Mouse (Mus musculus): Measurements from ENCODE around the gene Sbno1.

DNA sequence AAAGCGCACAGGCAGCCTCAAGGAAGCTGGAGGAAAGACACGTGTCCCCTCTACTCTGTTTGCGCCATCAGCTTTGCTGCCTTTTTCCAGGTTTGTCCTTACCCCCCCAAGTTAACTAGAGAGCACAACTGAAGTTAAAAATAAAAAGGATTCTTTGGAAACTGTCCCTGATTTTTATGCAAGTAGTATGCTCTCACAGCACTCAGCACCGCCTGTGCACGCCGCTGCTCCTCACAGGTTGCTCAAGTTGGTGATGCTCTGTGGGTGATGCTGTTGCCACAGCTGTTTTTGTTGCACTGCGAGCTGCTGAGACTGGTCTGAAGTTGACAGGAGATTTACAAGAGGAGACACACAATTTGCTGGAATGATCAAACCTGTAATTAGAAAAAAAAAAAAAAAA lies 51.5 kb downstream of the Sbno1 start:
- TF ChIP-seq SRF (IDR thresholded peaks at IDR 0.05; ENCODE audit: control insufficient read depth, insufficient read length, low read depth) (no peak), TCF3 (IDR thresholded peaks at IDR 0.05; ENCODE audit: insufficient read length, low read depth) (no peak), MYOG (IDR thresholded peaks at IDR 0.05; ENCODE audit: control insufficient read depth in 1 of 3, insufficient read depth in 1 of 3, insufficient read length in 2 of 3, low read depth in 2 of 3) (no peak), USF1 (IDR thresholded peaks at IDR 0.05; ENCODE audit: low read depth) (no peak), POLR2A (IDR thresholded peaks at IDR 0.05; ENCODE audit: insufficient read length, low read depth) (no peak), MYOD1 (IDR thresholded peaks at IDR 0.05; ENCODE audit: control insufficient read depth in 1 of 3, insufficient read length in 2 of 3, low read depth in 2 of 3) (no peak), MAX (IDR thresholded peaks at IDR 0.05; ENCODE audit: low read depth) (no peak), E2F4 (IDR thresholded peaks at IDR 0.05; ENCODE audit: insufficient read depth) (no peak), POLR2AphosphoS2 (IDR thresholded peaks at IDR 0.05; ENCODE audit: insufficient read length, low read depth) (no peak), CEBPB (IDR thresholded peaks at IDR 0.05; ENCODE audit: insufficient read depth, poor library complexity, severe bottlenecking) (no peak), TCF12 (IDR thresholded peaks at IDR 0.05; ENCODE audit: insufficient read depth, poor library complexity, severe bottlenecking) (no peak)
